Mouse (Mus musculus) testis, adult 2 months (tissue): ENCODE measurements around the gene Castor2.

Source experiments
- CTCF ChIP-seq: fragments of 200-500 bp; IDR thresholded peaks from 2 replicates; pipeline ENCODE4 v1.5.1; 2012; ENCODE audit warnings: low read depth, mild to moderate bottlenecking, inconsistent platforms, low read length, moderate library complexity; ENCODE audit not compliant: control insufficient read depth, insufficient read depth, insufficient replicate concordance
- POLR2A ChIP-seq: fragments of 200-500 bp; IDR thresholded peaks from 2 replicates; pipeline ENCODE4 v1.6.1; 2012; ENCODE audit warnings: low read depth, mild to moderate bottlenecking, inconsistent platforms, low read length, moderate library complexity; ENCODE audit not compliant: control insufficient read depth

- TF ChIP-seq CTCF = no peak
- TF ChIP-seq POLR2A = no peak
Measured at GRCm38 (mm10) chr5:134168033-134168432, 68.5 kb downstream of the Castor2 start.
